Mouse (Mus musculus): ENCODE results near the gene Scly. TPM values are rescaled to one million over a fixed set of nuclear protein-coding genes. Genes with fewer than 3 reads are reported as not detected.

Gene Scly
- polyA plus RNA-seq (2012; rRNA removed), result 9.1 and 10.6 TPM in 2 replicates

DNA sequence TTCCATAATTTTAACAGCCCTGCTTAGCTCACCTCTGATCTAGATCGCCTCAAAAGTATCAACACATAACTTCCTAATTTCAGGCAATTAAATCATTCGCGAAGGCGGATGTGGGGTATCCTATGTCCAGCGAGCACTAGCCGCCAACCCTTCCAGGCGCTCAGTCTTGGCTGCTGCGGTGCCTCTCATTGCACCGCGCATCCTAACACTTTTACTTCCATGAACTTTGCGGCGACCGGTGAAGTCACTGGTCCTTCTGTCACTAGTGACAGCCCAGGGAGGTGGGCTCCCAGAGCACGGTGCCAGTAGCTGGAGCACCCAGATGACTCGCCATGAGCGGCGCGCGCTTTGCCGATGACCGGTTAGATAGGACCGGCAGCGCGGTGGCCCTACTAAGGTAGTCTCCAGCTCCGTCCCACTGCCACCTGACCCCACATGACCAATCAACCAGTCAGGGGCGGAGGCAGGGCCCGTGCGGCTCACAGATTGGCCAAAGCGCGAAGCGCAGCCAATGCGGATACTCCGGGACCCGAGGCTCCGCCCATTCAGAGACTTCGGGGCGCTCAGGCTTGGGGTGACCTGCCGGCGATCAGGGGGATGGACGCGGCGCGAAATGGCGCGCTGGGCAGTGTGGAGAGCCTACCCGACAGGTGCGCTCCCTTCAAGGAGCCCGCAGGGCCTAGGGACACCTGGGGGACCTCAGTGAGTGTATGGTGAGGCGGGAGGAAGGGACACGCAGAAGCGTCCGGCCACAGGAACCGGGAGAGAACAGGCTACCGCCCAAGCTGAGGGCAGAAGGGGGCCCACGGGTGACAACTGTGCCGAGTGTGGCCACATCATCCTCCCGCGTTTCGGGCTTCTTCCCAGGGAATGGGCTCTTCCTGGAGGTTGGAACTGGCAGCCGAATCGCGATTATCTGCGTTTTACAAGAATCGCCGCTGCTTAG lies at the start of gene Scly:
Gene Scly (plus strand): TSS at position 540 of the 946 bp plus-strand sequence.

DNA sequence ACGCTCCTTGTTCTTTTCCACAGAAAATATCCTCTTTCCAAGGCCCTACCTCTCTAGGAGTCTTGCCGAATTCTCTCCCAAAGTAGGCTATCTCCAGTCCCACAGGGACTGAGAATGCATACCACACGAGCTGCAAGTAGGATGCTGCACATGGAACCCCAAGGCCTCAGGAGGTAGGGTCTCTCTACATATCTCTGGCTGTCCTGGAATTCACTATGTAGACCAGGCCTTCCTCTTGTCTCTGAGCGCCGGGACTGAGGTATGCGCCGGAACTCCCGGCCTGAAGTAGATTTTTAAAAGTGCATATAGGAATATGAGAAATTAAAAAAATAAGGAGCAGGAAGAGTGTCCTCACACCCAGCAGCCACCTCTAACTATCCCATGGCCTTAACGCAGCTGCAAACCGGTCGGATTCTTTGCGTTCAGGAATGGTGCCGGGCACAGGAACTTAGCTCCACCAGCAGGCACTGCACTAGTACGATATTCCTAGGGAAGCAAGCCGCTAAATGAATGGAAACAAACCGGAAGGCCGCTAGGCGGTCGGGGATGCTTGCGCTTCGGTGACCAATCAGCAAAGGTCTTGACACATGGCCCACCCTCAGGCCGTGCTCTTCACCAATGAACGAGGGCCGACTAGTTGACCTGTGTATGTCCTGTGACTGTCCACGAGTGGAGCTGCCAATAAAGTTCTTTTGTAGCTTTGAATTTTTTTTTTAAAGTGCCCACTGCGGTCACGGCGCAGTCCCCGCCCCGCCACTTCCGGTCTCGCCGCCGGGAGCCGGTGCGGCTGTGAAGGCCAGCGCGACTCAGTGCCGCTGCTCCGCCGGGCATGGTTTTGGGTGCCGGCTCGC lies 48.3 kb upstream of the Scly start, which contains the start of gene Ube2f:
Gene Ube2f (plus strand): TSS at position 741 of the 851 bp plus-strand sequence.

DNA sequence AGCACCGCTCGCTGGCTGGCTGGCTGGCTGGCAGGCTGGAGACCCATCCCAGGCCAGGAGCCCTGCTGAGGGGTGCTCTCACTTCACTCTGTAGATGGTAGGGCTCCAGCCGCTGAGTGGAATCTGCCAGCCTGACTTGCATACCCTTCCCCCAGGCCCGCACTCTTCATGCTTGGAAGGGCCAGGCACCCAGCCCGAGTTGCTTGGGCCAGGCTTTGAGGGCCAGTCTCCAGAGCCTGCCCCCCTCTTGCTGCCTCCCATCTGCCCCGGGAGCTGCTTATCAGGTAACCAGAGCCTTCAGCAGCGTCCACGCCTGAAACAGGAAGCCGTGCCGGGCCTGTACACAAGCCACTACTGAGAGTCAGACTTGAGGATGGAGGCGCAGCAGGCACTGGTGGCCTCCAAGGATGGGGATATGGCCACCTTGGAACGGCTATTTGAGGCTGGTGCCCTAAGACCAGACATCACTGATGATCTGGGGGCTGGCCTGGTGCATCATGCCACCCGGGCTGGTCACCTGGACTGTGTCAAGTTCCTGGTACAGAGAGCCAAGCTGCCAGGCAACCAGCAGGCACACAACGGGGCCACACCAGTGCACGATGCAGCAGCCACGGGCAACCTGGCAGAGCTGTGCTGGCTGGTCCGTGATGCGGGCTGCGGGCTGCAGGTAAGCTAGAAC lies 23.8 kb downstream of the Scly start, which contains the start of gene Espnl:
Gene Espnl (plus strand): TSS at position 316 of the 679 bp plus-strand sequence.

DNA sequence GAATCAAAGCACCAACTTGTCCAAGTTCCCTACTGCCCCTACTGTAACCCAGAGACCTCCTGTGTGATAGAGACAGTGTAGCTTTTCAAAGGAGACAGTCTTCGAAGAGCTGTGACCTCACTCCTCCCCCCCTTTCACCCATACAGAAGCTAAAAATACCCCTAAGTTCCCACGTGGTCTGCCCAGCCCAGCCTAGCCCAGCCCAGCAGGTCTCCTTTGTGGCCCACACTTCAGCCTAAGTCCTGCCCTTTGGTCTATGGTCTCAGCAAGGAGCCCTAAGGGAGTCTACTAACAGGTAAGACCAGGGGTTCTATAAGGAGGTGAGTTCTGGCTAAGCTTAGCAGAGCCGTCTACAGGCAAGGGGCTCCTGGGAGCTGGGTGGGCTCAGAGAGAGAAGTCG lies 52.7 kb downstream of the Scly start, which contains the start of gene Klhl30:
Gene Klhl30 (plus strand): TSS at position 176 of the 400 bp plus-strand sequence.

DNA sequence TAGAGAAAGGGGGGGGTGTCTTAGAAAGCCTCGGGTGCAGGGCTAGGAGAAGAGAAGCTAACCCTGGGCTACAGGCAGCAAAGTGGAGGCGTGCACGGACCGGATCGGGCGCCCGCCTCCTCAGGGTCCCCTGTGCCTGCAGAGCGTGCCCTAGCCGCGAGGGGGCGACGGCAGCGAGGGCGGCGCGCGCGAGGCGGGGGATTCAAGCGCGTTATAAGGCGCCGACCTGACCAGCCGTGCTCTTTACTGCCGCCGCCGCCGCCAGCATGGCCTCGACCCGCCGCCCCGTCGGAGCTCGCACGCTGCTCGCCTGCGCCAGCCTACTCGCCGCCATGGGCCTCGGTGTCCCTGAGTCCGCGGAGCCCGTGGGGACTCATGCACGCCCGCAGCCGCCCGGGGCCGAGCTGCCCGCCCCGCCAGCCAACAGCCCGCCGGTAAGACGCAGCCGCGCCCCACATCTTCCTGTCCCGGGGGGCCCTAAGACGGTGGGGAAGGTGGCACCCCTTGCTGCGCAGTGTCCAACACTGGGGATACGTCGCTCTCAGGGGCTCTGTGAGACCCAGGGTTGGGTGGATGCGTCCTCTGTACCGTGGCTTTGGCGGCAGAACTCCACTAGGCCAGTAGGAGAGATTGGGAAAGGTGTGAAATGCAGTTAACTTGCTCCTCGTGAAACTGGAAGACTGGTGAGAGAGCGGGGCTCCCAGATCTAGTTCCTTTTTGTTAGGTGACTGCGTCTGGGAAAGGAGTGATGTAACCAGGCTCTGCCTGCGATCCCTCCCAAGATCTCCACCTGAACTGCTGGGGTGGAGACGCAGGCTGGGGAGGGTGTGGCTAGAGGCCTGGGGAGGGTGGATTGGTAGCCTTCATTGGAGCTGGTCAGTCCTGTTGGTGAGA lies 68.3 kb downstream of the Scly start, which contains the start of gene Erfe:
Gene Erfe (plus strand): TSS at position 216 of the 894 bp plus-strand sequence.

Other genes starting within 250 kb of the Scly start
- 0.10 and 0.19 TPM in 2 replicates for gene Rbm44, start 153.2 kb upstream of the Scly start, polyA plus RNA-seq (2012; rRNA removed)
- 11.7 and 15.8 TPM in 2 replicates for gene Ramp1, start 118.5 kb upstream of the Scly start, polyA plus RNA-seq (2012; rRNA removed)
- gene Ube2f, start 48.0 kb upstream of the Scly start, polyA plus RNA-seq (2012; rRNA removed), result 55.4 and 58.8 TPM in 2 replicates
- gene Espnl, start 23.7 kb downstream of the Scly start, polyA plus RNA-seq (2012; rRNA removed), result 0.09 and 0.14 TPM in 2 replicates
- gene Klhl30, start 52.7 kb downstream of the Scly start, polyA plus RNA-seq (2012; rRNA removed), result 0.09 and 0.64 TPM in 2 replicates
- gene Erfe, start 68.1 kb downstream of the Scly start, polyA plus RNA-seq (2012; rRNA removed), result 0.28 and 0.58 TPM in 2 replicates
- 129 and 131 TPM in 2 replicates for gene Ilkap, start 100.5 kb downstream of the Scly start, polyA plus RNA-seq (2012; rRNA removed)
- gene Hes6, start 115.7 kb downstream of the Scly start, polyA plus RNA-seq (2012; rRNA removed), result 113 and 114 TPM in 2 replicates
- gene Per2, start 161.0 kb downstream of the Scly start, polyA plus RNA-seq (2012; rRNA removed), result 8.6 and 8.9 TPM in 2 replicates
- gene Traf3ip1, start 196.3 kb downstream of the Scly start, polyA plus RNA-seq (2012; rRNA removed), result 19.6 and 20.5 TPM in 2 replicates
- gene Asb1, start 242.2 kb downstream of the Scly start, polyA plus RNA-seq (2012; rRNA removed), result 15.3 and 17.3 TPM in 2 replicates

Data from central nervous system, embryonic 18 days (tissue).